Mouse (Mus musculus) embryonic fibroblast, embryonic 13.5 days (primary cell): Measurements from ENCODE around the gene Pcgf6.

Source experiments
- CTCF ChIP-seq: IDR thresholded peaks from 2 replicates; pipeline ENCODE4 v1.5.1; 2011; ENCODE audit warnings: mild to moderate bottlenecking, control low read depth, low read length, moderate library complexity, borderline replicate concordance; ENCODE audit not compliant: insufficient read depth
- POLR2A ChIP-seq: IDR thresholded peaks from 2 replicates; pipeline ENCODE4 v1.6.1; 2011; ENCODE audit warnings: low read depth, mild to moderate bottlenecking, control low read depth, low read length, moderate library complexity

DNA sequence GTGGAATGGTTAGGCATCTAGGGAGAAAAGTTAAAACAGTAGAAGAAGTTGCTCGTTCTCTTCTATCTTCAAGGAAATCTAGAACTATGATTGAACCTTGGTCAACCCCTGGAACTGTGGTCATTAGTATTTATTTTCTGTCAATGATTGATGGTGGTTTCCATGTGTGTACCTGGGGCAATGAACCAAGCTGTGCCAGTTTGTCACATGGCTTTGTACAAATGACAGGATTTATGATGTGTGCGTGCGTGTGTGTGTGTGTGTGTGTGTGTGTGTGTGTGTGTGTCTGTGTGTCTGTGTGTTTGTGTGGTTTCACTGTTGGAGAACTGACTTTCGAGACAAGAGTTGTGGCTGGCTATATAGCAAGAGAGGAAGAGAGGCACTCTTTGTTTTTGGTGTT is 2.8 kb upstream of the Pcgf6 start:
- TF ChIP-seq CTCF: no peak
- TF ChIP-seq POLR2A: no peak
